Mouse (Mus musculus) megakaryocyte, embryonic 14.5 days (primary cell): Measurements from ENCODE around the gene Ube2j2.

Experiments
- FLI1 ChIP-seq: IDR thresholded peaks from 2 replicates; pipeline ENCODE4 v1.6.1; 2012; ENCODE audit warnings: low read length, inconsistent platforms, mixed read lengths
- GATA1 ChIP-seq: IDR thresholded peaks from 3 replicates; pipeline ENCODE4 v1.6.1; 2012; ENCODE audit warnings: mixed read lengths, low read length, inconsistent platforms, borderline replicate concordance

- TF ChIP-seq GATA1 (no peak), FLI1 (no peak)
Observed at GRCm38 (mm10) chr4:155955491-155955890, 11.9 kb downstream of the Ube2j2 start.
